14 mouse cellular contexts compared by ENCODE assay signal in the genomic region with DNA sequence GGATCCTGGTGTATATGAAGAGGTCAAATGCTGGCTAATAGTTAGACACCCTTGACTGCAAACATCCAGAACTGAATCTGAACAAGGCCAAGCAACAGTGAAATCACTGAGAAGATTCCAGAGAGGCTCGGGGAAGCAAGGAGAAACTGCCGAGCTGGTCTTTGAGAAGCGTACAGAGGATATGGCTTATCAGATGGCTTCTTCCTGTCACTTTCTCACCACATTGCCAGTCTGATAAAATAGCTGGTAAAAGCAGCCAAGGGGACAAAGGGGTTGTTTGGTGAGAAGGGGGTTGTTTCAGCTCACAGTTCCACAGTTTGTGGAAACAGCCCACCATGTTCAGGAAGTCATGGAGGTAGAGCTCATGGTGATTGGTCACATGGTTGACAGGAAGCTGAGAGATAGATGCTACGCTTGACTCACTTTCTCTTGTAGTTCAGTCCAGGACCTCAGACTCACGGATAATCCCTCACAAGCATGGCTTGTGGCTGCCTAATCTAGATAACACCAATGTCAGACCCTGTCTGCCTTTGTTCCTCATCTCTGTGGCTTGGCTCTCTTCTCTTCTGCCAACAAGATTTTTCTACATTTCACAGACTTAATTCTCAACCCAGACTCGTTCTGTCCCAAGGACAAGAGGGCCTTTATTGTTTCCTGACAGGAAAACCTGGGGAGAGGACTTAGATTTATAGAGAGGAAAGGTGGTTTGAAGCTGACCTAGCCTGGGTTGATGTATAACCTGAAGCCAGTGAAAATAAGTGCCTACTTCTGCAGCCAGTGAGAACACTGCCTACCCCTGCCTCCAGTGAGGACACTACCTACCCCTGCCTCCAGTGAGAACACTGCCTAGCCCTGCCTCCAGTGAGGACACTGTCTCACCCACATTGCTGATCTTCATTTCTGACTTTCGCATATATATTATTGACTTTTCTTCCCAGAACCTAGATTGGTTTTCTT.
A peak's percentile ranks its signal among the peaks of the same experiment; 100 is the strongest.
DNase-seq lines count a peak whose midpoint lies in the region; ATAC-seq and TF ChIP-seq lines count a peak whose summit lies in the region.
"Had no signal": no experiment of that assay in that cellular context is flagged by ENCODE, and none has a peak within 500 bp of the region (broad histone marks: within the 10 kb centered on the region; RNA-seq: fewer than 3 reads in every experiment).

No protein-coding gene starts in this region.

- no peak for TF ChIP-seq CTCF in layer of hippocampus, adult 2 months (conservative IDR thresholded peaks at IDR 0.05)

- H3K4me3 ChIP-seq in megakaryocyte, embryonic 14.5 days (replicated peaks), result peak overlapping the region; percentile 38
- no peak overlapping the region for H3K4me3 ChIP-seq in layer of hippocampus, adult 2 months
- H3K4me3 ChIP-seq: forebrain, embryonic 15.5 days had no signal

- peaks cover 3% of the 10 kb centered on the region; the same call in 1 of the 2 replicates for H3K9me3 ChIP-seq in megakaryocyte, embryonic 14.5 days
- H3K9me3 ChIP-seq: forebrain, embryonic 15.5 days had no signal

- H3K36me3 ChIP-seq in megakaryocyte, embryonic 14.5 days (replicated peaks; ENCODE audit: low read length), result no peaks in the 10 kb centered on the region
- H3K36me3 ChIP-seq: forebrain, embryonic 15.5 days had no signal

- ATAC-seq in activated CD4-positive, CD25-positive, alpha-beta regulatory T cell, adult 4 months, result peak; percentile 87
- no peak for ATAC-seq in monocyte, adult 5-6 weeks (replicated peaks; ENCODE audit: insufficient number of reproducible peaks, low FRiP score, low TSS enrichment, poor library complexity, severe bottlenecking)
- ATAC-seq: forebrain, embryonic 15.5 days; hindbrain, embryonic 16.5 days had no signal

- DNase-seq in kidney, adult 11 months, result peak; percentile 29
- no peak for DNase-seq in kidney, postnatal 10 days
- peak; percentile 51 for DNase-seq in kidney, adult 9 months
- DNase-seq in ovary, postnatal 14 days (ENCODE audit: low spot score), result no peak
- DNase-seq in layer of hippocampus, adult 2 months (ENCODE audit: low spot score in 2 of 2), result no peak
- DNase-seq: adrenal gland, adult 8-10 months; cerebellum, adult 2 months; lung, embryonic 14.5 days; thymus, postnatal 4 days had no signal

- peaks cover 19% of the 10 kb centered on the region for H3K27me3 ChIP-seq in megakaryocyte, embryonic 14.5 days (replicated peaks)
- H3K27me3 ChIP-seq: forebrain, embryonic 15.5 days had no signal

- H3K4me1 ChIP-seq in megakaryocyte, embryonic 14.5 days, result peaks cover 12% of the 10 kb centered on the region
- H3K4me1 ChIP-seq: forebrain, embryonic 15.5 days had no signal

- no peak overlapping the region for H3K27ac ChIP-seq in layer of hippocampus, adult 2 months
- H3K27ac ChIP-seq: forebrain, embryonic 15.5 days had no signal

Comparison
In these comparisons a context has a peak if more than half of its experiments do, and no peak if none do; other contexts are left out.
1. DNase-seq: peak in kidney, adult 11 months (single experiment) and kidney, adult 9 months (single experiment); none in kidney, postnatal 10 days (single experiment), ovary, postnatal 14 days (single experiment) and layer of hippocampus, adult 2 months (0 of 2).